Mouse (Mus musculus) erythroid progenitor cell, adult 5-6 weeks (primary cell): ENCODE data around the gene Cald1. TPM values are rescaled to one million over a fixed set of nuclear protein-coding genes. Genes with fewer than 3 reads are reported as not detected.

Source experiments
- ATAC-seq: replicated peaks from 2 replicates; pipeline ENCODE4 v1.8.0; 2016; ENCODE audit warnings: moderate number of reproducible peaks, mild to moderate bottlenecking, moderate TSS enrichment, inconsistent platforms; ENCODE audit not compliant: poor library complexity, low FRiP score, severe bottlenecking
- total RNA-seq, 2 experiments: library from RNA; stranded (forward) in 1 of 2; stranded (reverse) in 1 of 2; fragments of 150-400 nt in 1 of 2; fragments of 186-747, 209-891 nt in 1 of 2; gene quantifications; 2 replicates each; pipeline versions ENCODE4 v1.2.3 to v1.2.4; 2015 to 2017; ENCODE audit warnings: low replicate concordance in 2 of 2

Gene Cald1
- total RNA-seq, 2 experiments from 2014 or later: 2.0 to 4.2 TPM

DNA sequence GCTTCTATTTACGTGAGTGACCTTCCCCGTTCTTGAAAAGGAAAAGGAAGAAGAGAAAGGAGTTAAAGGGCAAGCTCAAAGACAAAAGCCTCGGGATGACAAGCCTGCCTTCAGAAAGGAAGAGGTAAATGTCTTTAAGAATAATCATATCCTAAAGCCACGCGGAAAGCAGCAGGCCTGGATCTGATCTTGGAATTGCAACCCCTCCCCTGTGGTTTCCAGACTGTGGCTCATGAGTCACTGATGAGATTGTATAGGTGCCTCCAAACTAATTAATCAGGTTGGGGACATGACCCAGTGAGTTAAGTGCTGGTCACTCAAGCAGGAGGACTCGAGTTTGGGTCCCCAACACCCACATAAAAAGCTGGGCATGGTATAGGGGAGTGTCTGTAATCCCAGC is 149.5 kb downstream of the Cald1 start:
- no peak for ATAC-seq

- ATAC-seq: no peak
These were observed 150.3 kb downstream of the Cald1 start for GRCm38 (mm10) chr6:34748566-34748965.

DNA sequence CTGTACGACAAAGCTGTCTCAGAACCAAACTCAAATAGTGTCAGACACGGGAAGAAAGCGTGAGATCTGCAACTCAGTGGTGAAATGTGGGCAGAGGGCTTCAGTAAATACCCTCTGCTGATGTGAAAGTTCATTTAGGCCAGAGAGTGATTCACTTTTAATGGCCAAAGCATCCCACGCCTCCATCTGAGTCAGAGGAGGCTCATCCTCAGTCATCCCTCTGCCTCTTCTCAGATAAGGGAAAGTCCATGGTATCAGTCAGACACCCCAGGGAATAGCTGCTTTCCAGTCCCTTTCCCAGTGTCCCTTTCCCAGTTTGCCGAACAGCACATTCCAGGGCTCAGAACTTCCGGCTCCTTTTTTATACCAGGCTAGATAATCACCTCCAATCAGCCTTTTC is 151.2 kb downstream of the Cald1 start:
- ATAC-seq: no peak

DNA sequence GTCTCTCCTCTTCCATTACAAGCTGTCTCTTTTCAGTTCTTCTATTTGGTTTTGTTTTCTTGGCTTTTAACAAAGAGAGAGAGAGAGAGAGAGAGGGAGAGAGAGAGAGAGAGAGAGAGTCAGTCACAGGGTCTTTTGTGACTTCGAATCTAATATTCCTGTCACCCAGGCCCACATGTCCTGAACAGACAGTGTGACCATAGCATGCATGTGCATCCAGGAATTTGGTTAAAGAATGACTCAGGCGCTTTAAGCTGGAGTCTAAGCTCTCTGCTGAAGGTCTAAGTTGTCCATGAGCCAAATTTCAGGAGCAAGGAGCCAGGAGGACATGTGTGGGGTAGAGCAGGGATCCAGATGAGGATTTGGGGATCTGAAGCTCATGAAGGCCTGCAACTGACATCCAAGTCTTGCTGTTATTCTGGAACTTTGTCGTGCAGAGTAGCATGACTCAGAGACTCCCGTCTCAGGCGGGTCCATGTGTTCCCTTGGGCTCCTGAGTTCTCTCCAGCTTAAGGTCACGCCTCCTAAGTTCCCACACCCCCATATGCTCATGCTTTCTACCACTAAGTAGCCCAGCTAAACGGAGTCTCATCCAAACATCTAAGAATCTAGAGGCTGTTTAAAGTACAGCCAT is 152.3 kb downstream of the Cald1 start:
- ATAC-seq: no peak

DNA sequence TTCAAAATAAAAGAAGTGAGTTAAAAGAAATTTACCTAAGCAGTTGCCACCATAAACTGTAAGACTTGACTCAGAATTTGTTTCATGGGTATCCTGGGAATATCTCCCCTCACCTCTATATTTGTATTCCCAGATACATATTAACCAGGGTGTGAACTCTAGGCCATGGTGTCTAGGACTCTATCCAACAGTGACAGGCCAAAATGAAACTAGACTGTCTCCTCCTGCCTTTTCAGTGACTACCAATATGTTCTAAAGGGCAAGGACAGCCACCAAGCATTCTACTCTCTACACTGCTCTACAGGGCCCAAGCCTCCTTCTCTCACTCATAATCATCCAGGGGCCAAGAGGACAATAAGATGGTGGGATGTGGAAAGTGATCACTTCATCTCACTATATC is 153.3 kb downstream of the Cald1 start:
- no peak for ATAC-seq

- ATAC-seq: no peak
These were observed 156.1 kb downstream of the Cald1 start for GRCm38 (mm10) chr6:34754448-34754847.

GRCm38 (mm10) chr6:34758340-34758739 is 160.0 kb downstream of the Cald1 start:
- no peak for ATAC-seq

GRCm38 (mm10) chr6:34760023-34760422 is 161.7 kb downstream of the Cald1 start:
- no peak for ATAC-seq

DNA sequence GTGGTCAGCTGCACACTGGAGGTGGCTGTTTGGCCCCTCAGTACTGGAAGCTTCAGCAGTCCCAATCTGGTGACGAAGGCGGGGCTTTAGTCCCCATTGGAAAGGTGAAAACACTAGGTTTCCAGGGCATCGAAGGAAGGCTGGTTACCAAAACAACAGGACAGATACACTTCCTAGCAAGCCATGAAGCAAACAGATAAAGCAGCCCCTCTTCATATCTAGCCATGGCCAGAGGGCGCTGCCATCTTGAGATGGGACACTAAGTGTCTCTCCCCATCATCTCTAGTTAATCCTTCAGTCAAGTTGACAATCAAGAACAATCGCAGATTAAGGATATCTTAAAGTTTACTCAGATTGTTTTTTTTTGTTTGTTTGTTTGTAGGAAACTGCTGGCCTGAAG is 167.4 kb downstream of the Cald1 start:
- ATAC-seq: no peak

DNA sequence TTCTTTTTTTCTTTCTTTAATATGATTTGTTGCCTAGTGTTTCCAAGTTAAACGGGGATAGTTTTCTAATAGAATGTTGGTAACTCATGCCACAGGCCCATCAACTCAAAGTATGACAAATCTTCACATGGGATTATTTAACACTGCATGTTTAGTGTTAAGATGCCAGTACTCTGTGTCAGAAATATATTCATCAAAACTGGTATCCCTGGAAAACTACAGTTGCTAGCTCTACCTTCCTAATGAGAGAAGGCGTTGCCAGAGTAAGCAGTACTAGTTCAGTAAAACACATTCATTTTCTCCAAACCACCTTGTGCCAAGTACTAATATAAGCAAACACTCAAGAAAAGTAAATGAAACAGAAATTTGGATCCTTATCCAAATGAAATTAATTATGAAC is 171.7 kb downstream of the Cald1 start:
- ATAC-seq: no peak

DNA sequence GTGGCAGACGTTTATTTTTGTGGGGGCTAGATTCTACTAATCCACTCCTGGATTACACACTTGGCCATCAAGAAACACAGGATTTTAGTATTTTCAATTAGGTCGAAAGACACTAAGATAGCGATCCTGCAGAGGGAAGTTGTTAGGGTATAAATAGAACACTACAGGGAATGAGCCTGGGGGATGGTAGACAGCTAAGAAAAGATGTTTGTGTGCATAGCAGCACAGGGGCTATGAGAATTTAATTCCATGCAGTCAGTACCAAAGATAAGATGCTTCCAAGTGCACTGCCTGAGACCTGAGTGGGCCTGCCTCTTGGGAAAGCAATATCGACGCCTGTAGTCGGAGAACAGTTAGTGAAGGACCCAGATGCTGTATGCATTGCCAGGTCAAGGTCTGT is 172.2 kb downstream of the Cald1 start:
- no peak for ATAC-seq

DNA sequence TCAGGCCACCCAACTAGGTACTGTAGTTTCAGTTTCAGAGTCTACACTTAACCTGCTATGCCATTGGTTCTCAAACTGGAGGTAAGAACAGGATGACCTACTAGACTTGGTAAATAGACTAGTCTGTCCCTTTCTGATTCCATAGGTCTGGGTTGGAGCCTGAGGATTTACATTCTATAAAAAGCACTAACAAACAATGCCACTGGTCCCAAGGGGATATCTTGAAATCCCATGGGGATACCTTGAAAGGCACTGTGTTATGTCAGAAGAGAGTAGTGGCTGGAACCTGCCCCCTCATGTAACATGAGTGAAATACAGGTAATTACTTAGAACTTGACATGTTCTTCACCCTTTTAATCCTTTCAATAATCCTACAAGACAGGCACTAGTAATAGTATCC is 178.1 kb downstream of the Cald1 start:
- no peak for ATAC-seq

GRCm38 (mm10) chr6:34777094-34777493 is 178.8 kb downstream of the Cald1 start:
- ATAC-seq: no peak

GRCm38 (mm10) chr6:34777981-34778668 is 179.8 kb downstream of the Cald1 start:
- no peak for ATAC-seq

GRCm38 (mm10) chr6:34780231-34780942 is 182.1 kb downstream of the Cald1 start, which contains the start of gene Agbl3:
Agbl3 (plus strand) TSS chr6:34780432.
- peak; percentile 90 for ATAC-seq

DNA sequence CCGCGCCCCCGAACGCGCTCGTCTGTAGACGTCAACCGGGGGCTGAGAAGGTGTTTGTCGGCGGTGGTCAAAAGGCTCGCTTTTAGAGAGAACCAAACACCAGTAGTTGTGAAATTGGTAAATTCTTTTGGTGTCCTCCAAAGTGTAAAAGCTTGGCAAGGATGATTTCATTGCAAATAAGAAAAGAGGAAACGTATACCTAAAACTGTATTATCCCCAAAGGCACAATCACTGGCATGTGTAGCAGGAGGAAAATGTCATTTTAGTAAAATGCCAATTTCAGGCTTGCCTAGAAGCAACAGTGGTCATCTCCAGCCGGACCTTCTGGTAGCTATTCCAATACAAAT is 182.6 kb downstream of the Cald1 start:
- ATAC-seq: peak; percentile 2; the same call in 1 of the 2 replicates

DNA sequence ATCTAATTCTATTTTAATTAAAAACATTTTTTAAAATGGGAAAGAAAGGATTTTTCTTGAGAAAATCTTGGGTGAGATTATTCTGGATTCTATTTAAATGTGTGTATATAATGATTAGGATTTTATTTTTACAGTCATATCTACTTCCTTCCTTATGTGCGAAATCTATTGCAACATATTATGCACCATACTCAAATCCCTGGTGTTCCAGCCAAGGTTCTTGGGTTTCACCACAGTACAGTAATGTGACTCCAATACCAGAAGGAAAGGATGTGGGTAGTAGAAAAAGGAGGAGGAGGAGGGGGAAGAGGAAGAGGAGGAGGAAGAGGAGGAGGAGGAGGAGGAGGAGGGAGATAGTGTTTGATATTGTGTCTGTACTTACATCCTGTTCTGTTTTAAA is 184.2 kb downstream of the Cald1 start:
- ATAC-seq: no peak

DNA sequence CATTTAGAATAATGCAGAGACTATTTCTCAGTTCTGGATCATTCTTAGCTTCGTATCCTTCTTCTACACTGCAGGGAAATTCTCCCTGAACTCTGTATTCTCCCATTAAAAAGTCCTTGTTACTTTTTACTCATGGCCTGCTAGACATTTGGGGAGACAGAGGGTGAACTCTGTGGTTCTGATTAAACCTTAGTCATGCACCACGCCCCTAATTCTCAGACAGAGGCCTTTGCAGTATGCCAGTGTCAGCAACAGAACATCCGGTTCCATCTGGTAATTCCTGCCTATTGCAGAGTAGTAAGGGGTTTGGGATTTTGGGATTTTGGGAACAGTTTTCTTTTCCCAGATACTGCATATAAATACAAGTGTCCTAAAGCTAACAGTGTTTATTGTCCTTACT is 198.6 kb downstream of the Cald1 start:
- ATAC-seq: no peak

- ATAC-seq: no peak
These were observed 199.6 kb downstream of the Cald1 start for GRCm38 (mm10) chr6:34797887-34798286.

- ATAC-seq: no peak
These were observed 207.3 kb downstream of the Cald1 start for GRCm38 (mm10) chr6:34805582-34805981.

- ATAC-seq: no peak
These were observed 212.4 kb downstream of the Cald1 start for GRCm38 (mm10) chr6:34810651-34811050.
